Mouse (Mus musculus): ENCODE measurements at regions not wholly inside any gene's neighbourhood (a gene's known extent, or its start where the extent isn't known, plus 50 kb on each side); places are given as distances from the start of the nearest gene placed in this dataset.

DNA sequence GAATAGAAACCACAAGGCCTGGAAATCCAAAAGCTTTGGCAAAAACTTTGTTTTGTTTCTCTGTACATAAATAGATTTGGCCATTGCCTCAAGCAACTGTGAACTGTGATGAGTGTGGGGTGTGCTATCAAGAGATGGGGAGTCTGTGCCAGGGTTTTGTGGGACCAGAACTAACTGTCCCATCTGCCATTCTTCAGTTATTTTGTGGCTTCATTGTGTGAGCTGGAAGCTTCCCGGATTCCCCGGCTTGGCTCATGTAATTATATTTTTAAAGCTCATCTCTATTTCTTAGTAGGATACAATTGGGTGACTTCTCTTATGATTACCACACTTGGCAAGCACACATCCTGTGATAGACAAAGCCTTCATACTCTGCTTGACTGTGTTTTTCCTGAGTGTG lies 143.6 kb upstream of the Rasgrp1 start:
- TF ChIP-seq TAL1 (IDR thresholded peaks at IDR 0.05; ENCODE audit: low read length) (no peak), GATA1 (IDR thresholded peaks at IDR 0.05; ENCODE audit: low read length) (no peak)

Measured in erythroblast, embryonic 14.5 days (primary cell).